Mouse (Mus musculus) spleen, adult 2 months (tissue): ENCODE measurements around the gene Ssxb8. TPM values are rescaled to one million over a fixed set of nuclear protein-coding genes. Genes with fewer than 3 reads are reported as not detected.
"Not testable (repeated sequence)": the region's sequence is repeated elsewhere in the genome, so short reads cannot be mapped to it uniquely, and the experiment has no call there.

Source experiments
- DNase-seq, 2 experiments: peaks; one replicate each; pipeline versions ENCODE4 v3.0.0 to v3.0.0-alpha.2; 2012 to 2021; ENCODE audit warnings: low spot score in 2 of 2, low read depth in 1 of 2
- H3K27ac ChIP-seq: fragments of 200-500 bp; 2 replicates; pipeline ENCODE4 v1.5.1; 2012; ENCODE audit warnings: low read length, inconsistent platforms; ENCODE audit not compliant: insufficient read depth
- H3K27me3 ChIP-seq: fragments of 200-500 bp; 2 replicates; pipeline ENCODE4 v1.6.1; 2012; ENCODE audit warnings: mild to moderate bottlenecking, moderate library complexity, low read length, inconsistent platforms; ENCODE audit not compliant: control insufficient read depth, insufficient read depth
- H3K36me3 ChIP-seq: fragments of 200-500 bp; 2 replicates; pipeline ENCODE4 v1.6.1; 2012; ENCODE audit warnings: mild to moderate bottlenecking, low read length, inconsistent platforms; ENCODE audit not compliant: control insufficient read depth, insufficient read depth
- H3K4me1 ChIP-seq: fragments of 200-500 bp; 2 replicates; pipeline ENCODE4 v1.6.1; 2011; ENCODE audit warnings: inconsistent platforms; ENCODE audit not compliant: control insufficient read depth, insufficient read depth, insufficient read length
- H3K4me3 ChIP-seq: fragments of 200-500 bp; 2 replicates; pipeline ENCODE4 v1.5.1; 2011; ENCODE audit warnings: mild to moderate bottlenecking, inconsistent platforms; ENCODE audit not compliant: insufficient read depth, insufficient read length; ENCODE audit errors: extremely low read depth
- CTCF ChIP-seq: fragments of 200-500 bp; IDR thresholded peaks from 2 replicates; pipeline ENCODE4 v1.5.1; 2011; ENCODE audit warnings: mild to moderate bottlenecking, inconsistent platforms; ENCODE audit not compliant: insufficient read depth, insufficient read length, insufficient replicate concordance; ENCODE audit errors: extremely low read depth
- POLR2A ChIP-seq: fragments of 200-500 bp; IDR thresholded peaks from 2 replicates; pipeline ENCODE4 v1.6.1; 2011; ENCODE audit warnings: low read depth, low read length, inconsistent platforms
- WGBS: fragments of 180-500 bp; shearing (Covaris S2); methylation state at CpG from one replicate; pipeline ENCODE4 v1.1.7; 2018; 5-methylcytosine and 5-hydroxymethylcytosine counted together
- polyA plus RNA-seq: library from polyadenylated mRNA; depleted of rRNA; stranded (reverse); fragments of >200 nt; gene quantifications from 2 replicates; pipeline ENCODE4 v1.2.3, GENCODE M21; 2012; rRNA removed

Gene Ssxb8
- polyA plus RNA-seq: not detected in 2 replicates

DNA sequence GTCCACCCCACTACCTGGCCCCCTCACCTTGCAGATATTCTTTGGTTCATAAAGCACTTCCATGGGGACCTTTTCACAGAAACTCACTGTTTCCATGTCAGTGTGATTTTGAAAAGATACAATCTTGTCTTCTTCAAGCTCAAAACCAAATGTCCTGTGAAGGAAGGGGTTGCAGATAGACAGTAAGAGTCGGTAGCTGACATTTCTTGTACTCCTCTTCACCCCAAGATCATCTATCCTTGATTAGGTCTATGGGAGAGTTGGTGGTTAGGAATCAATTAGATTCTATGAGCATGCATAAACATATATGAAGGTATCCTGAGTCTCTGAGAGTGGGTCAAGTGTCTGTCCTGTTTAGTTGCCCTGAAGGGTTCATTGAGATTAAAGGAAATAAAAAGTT lies at the start of gene Ssxb8:
Gene Ssxb8, minus strand, starts transcription at position 101 of the 400 bp plus-strand sequence.
- not testable (repeated sequence) for DNase-seq, H3K4me3 ChIP-seq, H3K4me1 ChIP-seq, H3K27ac ChIP-seq, H3K36me3 ChIP-seq, H3K27me3 ChIP-seq
- WGBS: 57% methylated on average over 1 of the region's 1 CpGs

DNA sequence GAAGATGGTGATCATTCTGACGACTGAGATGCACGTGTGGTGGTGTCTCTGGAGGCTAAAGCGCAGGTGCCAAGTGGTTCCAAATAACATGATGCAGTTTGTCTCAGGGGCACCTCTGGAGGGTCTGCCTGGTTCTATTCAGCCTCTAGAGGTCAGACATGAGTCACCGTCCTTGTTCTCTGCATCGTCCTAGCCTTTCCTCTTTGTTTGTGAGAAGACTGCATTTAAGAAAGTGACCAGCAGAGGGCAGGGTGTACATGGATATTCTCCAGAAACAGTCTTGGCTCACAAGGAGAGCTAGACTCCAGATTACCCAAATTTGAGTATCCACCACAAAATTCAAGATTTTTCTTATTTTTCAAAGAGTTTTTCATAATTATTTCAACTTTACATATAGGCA lies 42.3 kb upstream of the Ssxb8 start:
- Histone ChIP-seq H3K4me3 (no peak overlapping the region), H3K4me1 (no peaks in the 10 kb centered on the region), H3K27me3 (no peaks in the 10 kb centered on the region), H3K36me3 (no peaks in the 10 kb centered on the region), H3K27ac (no peak overlapping the region)
- WGBS: 53% methylated on average over 5 of the region's 5 CpGs
- no peak for DNase-seq
- TF ChIP-seq CTCF: no peak
- no peak for TF ChIP-seq POLR2A

DNA sequence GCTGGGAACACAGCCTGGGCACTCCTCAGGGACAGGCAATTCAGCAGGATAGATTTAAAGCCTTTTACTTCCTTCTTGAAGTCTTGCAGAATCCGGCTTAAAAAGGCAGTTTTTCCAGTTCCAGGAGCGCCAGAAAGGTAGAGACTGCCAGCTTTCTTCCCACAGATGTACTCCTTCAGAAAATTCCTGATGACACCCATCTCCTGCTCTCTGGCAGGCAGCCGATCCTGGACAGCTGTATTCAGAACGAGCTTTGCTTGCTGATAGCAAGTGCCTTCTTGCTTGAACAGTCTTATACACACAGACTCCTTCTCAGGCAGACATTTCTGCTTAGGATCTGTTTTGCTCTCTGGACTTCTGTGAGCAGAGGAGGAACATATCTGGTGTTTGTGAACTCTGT lies 27.6 kb downstream of the Ssxb8 start:
- Histone ChIP-seq H3K27me3 (no peaks in the 10 kb centered on the region), H3K36me3 (no peaks in the 10 kb centered on the region), H3K4me1 (no peaks in the 10 kb centered on the region; the same call in 1 of the 2 replicates), H3K27ac (no peak overlapping the region), H3K4me3 (no peak overlapping the region)
- no peak for DNase-seq
- WGBS: 76% methylated on average over 4 of the region's 4 CpGs
- TF ChIP-seq CTCF (no peak), POLR2A (no peak)

Other genes starting within 250 kb of the Ssxb8 start
- not detected in 2 replicates for gene Ssxb2, start 229.1 kb downstream of the Ssxb8 start, polyA plus RNA-seq
- gene Gm14459, start 165.9 kb downstream of the Ssxb8 start, polyA plus RNA-seq: not detected in 2 replicates
- gene Ssxb6, start 142.6 kb downstream of the Ssxb8 start, polyA plus RNA-seq: not detected in 2 replicates
- gene Ssxb3, start 99.0 kb downstream of the Ssxb8 start, polyA plus RNA-seq: not detected in 2 replicates
- not detected in 2 replicates for gene Ssx9, start 57.6 kb upstream of the Ssxb8 start, polyA plus RNA-seq
- gene Ssxb5, start 112.8 kb upstream of the Ssxb8 start, polyA plus RNA-seq: not detected in 2 replicates
- not detected in 2 replicates for gene Gm6592, start 153.2 kb upstream of the Ssxb8 start, polyA plus RNA-seq
- gene Gm5751, start 183.4 kb upstream of the Ssxb8 start, polyA plus RNA-seq: not detected in 2 replicates
- gene B630019K06Rik, start 201.5 kb upstream of the Ssxb8 start, polyA plus RNA-seq: 0.99 and 1.5 TPM in 2 replicates